Mouse (Mus musculus): Measurements from ENCODE around the gene Klrg2.

DNA sequence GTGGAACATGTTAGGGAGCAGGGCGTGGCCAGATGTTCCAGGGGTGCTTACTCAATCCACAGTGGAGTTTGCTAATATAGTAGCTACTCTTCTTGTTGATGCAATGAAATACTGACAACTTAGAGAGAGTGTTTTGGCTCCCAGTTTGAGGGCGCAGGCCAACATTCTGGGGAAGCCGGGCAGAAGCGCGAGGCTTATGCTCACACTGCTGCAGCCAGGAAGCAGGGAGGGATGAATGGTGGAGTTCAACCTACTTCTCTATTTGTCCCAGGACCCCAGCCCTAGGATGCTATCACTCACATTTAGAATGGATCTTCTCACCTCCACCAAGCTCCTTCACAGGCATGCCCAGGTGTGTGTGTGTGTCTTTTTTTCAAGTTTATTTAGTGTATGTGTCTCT is 11.0 kb downstream of the Klrg2 start:
- TF ChIP-seq POLR2A (IDR thresholded peaks at IDR 0.05; ENCODE audit: extremely low read depth, insufficient read depth, low read length) (no peak), CTCF (IDR thresholded peaks at IDR 0.05; ENCODE audit: extremely low read depth, insufficient read depth, low read length) (no peak)
